Mouse (Mus musculus) gastrocnemius, postnatal 10 days (tissue): ENCODE measurements around the gene Rbp4. TPM values are rescaled to one million over a fixed set of nuclear protein-coding genes. Genes with fewer than 3 reads are reported as not detected.

ENCODE experiments used
- DNase-seq: peaks from one replicate; pipeline ENCODE4 v3.0.0; 2021; ENCODE audit warnings: mixed read lengths
- total RNA-seq, 2 experiments: library from RNA; stranded (reverse); gene quantifications; 2 replicates each; pipeline ENCODE4 v1.2.3; 2021

Rbp4 gene
- total RNA-seq, 2 experiments from 2014 or later: 5.5 to 7.2 TPM

DNA sequence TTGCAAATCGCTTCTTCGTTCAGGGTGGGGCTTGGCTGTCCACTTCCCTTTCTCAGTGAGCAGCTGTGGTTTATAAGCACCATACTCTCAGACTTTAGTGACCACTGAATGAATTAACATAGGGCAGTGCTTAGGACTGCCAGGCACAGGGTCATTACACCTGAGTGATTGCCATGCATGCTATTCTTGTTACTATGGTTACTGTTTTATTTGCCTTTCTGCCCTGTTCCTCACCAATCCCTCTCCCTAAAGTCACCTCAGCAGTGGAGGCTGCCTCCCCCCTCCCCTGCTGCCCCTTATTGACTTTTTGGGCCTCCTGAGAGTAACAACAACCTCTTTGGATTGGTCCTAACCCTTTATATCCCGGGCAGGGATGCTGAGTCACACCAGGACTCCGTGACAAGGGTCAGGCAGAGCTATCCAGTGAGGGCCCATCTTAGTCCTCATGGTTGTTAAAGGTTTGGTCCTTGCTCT, 33.5 kb downstream of the Rbp4 start:
- DNase-seq: no peak

DNA sequence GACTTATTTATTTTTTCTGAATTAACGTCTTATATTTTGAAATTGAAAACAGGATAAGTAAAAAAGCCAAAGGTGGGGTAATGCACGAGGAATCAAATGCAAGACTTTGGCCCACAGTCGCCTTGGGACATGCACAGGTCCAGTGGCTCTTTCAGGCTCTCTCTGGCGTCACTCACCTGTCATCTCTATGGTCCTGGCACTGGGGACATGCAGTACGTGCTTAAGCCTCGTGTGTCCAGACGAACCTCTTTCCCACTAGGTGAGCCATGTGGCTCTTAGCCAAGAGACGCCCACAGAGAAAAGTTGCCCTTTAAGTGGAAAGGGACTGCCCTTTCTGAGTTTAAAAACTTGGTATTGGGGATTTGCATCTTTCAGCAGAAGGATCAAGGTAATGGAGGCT, 35.7 kb downstream of the Rbp4 start:
- no peak for DNase-seq

DNA sequence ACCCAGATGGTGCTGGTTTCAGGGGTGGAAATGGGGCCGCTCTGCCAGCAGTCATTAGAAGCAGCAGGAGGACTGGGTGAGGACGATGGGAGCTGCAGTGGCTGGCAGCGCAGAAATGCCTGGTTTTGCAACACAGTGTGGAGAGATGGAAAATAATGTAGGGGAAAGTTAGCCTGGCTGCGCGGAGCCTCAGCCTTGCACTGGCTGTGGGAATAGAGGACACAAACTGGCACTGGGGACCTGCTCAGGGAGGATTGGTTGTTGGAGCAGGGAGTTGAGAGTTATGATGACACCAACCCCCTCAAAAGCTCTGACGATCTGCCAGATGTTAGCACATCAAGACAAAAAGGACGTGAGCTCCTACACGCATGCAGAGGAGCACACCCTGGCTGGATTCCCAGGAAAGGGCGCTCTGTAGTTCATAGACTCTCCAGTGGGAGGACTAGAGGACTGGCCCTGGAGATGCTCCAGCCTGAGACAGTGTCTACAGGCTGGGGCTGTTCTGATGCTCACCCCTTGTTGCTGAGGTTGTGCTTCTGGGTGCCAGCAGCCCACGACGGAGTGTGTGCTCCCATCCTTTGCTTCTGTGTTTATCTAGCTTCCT, 38.0 kb downstream of the Rbp4 start:
- DNase-seq: peak; percentile 67

DNA sequence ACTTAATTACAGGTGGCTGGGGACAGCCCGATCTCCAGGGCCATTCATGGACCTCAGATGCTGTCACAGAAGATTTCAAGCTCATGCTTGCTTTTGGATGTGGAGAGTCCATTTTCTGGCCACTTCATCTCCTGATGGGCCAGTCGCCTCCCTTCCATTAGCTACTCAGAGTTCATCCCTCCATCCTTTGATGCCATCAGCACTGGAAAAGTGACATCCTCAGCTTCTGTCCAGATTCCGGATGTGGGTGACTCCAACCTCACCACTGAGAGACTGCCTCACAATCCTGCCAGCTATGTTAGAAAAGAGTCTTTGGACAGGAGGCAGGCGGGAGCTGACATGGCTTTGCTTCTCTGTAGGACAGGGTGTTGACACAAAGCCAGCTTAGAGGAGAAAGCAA, 39.2 kb downstream of the Rbp4 start:
- no peak for DNase-seq

DNA sequence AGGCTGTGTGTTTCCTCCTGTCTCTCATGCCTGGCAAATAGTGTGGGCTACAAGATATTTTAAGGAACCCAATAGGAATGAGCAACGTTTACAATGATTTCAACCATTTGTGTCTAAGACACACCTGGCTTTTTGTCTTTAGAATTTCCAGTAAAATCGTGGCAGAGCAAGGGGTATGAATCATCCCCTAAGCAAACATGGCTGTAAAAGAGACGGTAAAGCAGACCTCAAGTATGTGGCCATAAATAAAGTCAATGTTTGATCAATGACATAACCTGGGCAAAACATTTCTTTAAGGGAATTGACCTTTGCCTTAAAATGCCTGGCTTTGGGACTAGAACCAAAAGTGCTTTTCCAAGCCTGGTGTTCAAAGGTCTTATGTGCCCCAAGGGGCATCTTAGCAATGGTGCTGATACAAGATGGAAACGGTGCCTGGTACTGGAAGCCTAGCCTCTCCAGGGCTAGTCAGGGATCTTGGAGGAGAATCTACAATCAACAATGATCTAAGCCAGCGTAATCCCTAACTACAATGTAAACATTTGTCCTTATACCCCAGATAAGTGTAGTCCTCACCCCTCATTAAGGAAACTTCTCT, 42.1 kb downstream of the Rbp4 start:
- no peak for DNase-seq

DNA sequence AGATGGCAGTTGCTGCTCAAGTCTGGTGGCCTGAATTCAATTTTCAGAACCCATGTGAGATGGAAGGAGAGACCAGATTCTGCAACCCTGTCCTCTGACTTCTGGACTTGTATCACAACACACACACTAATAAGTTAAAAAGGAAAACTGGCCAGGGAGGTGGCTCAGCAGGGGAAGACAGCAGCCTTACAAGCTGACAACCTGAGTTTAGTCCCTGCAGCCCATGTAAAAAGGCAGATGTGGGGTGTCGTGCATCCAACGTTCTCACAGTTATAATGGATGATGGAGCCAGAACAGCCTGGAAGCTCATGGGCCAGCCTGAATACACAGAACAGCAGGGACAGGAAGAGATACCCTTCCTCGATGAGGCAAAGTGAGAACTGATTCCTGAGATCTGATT, 43.7 kb downstream of the Rbp4 start:
- DNase-seq: no peak

DNA sequence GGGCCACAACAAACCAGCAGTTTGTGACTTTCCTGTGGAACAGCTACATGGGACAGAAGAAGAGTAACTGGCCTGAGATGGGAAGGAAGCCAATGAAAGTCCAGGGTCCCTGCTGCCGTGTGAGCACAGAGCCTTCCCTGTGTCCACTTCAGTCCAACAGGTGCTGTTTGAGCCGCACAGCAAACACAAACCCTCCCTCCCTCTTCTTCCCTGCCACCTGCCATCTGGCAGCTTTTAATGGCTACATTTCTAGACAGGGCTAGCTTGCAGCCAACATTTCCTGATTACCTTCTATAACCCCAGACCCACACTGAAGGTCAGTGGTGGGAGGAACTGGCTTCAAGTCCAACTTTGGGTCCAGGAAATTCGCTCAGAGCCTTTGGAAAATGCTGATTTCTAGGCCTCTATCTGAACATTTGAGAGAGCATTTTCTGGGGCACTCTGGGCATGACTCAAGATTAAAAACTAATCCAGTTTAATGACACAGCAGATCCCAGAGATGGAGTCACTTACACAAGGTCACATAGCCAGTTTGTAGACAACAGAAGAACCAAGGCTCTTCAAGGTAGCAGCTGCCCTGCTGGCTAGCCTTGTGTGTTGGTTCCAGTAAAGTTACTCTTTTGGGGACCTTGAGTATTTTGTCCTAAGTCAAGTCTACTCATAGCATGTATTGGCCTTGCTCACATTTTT, 47.1 kb downstream of the Rbp4 start:
- DNase-seq: no peak

DNA sequence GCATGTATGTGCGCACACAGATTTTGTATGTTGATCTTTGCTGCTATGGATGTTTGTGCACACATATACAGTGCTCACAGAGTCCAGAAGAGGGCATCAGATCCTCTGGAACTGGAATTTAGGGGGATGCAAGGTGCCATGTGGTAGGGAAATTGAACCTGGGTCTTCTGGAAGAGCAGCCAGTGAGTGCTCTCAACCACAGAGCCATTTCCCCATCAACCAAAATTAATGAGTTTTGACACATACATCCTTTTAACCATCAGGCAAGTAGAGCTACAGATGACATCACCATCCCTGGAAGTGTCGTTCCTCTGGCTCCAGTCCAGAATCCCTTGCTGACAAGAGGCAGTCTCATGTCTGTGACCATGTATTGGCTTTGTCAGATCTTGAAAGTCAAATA, 48.8 kb downstream of the Rbp4 start:
- no peak for DNase-seq

DNA sequence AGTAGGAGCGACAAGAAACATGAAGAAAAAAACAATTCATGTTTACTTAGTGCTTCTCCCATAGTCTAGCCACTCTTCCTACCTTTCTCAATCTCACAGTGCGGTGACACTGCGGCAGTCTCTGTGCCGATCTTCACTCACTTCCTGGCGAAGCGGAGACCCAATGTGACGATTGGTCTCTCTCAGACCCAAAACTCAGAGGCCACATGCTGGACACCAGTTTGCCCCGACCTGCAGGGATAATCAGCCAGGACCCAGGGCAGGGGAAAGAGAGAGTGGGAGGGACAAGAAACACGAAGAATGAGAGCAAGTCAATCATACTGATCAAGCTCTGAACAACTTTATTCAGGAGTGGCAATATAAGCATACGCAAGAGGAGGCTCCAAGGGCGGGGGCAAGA, 50.0 kb downstream of the Rbp4 start:
- DNase-seq: no peak

DNA sequence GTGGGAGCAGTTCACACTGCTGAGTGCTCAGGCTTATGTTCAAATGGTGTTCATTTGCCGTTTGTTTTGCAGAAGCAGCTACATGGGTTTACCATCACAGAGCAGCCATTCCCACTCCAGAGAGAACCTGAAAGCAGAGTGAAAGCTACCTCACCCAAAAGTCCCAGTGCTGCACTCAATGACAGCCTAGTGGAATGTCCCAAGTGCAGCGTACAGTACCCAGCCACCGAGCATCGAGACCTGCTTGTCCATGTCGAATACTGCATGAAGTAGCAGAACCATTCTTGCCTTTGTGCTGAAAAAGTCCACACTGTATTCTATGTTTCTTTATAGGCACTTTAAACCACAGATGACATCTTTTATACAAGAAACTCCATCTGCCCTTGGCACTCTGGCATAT, 51.9 kb downstream of the Rbp4 start:
- no peak for DNase-seq

Other genes with a start within 250 kb of the Rbp4 start
- gene Myof, start 81.7 kb downstream of the Rbp4 start, total RNA-seq: 10 to 100 TPM in 1 of 2 experiments, 1 to 10 TPM in 1; 8.0 to 14.2 TPM
- gene Cep55, start 70.3 kb downstream of the Rbp4 start, total RNA-seq: 1 to 10 TPM; 3.7 to 4.5 TPM
- gene Ffar4, start 28.2 kb downstream of the Rbp4 start, total RNA-seq: under 1 TPM in 1 of 2 experiments, not detected in 1; 0.18 TPM
- gene Pde6c, start 7.5 kb upstream of the Rbp4 start, total RNA-seq: not detected
- 10 to 100 TPM; 10.1 to 10.7 TPM for gene Fra10ac1, start 98.9 kb upstream of the Rbp4 start, total RNA-seq
- 1 to 10 TPM; 1.5 to 2.3 TPM for gene Lgi1, start 139.3 kb upstream of the Rbp4 start, total RNA-seq